Mouse (Mus musculus): Measurements from ENCODE around the gene Fam76a.
A peak's percentile ranks its signal among the peaks of the same experiment; 100 is the strongest.

The Fam76a gene

GRCm38 (mm10) chr4:132883561-132884063 is 38.7 kb downstream of the Fam76a start:
- no peak for DNase-seq

DNA sequence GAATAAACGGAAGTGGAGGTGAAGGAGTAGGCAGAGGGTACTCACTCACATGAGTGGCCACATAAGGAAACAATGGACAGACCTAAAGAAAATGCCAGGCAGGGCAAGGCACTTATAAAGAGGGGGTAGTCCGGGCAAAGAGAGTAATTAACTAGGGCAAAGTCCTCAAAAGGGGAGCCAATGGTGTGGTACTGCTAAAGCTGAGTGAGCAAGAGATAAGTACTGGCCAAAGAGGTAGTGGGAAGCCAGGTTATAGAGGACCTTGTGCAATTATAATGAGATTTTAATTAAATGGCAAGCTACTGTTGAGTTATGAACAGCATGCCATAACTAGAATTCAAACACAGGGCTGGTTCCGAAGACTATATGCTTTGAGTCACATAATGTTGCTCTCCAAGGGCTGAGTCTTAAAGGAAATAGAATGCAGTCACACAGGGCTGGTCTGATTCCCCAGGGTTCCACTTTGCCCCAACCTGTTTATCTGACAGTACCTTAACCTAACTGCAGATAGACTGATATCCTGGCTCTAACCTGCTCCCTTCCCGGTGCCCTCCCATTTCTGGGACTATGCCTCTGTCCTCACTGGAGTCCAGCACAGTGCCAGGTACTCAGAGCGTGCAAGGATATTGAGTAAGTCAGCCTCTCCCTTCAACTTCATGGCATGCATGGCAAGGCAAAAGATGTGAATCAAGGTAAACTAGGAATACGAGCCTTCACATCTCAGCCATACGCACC is 47.8 kb downstream of the Fam76a start:
- DNase-seq: no peak

DNA sequence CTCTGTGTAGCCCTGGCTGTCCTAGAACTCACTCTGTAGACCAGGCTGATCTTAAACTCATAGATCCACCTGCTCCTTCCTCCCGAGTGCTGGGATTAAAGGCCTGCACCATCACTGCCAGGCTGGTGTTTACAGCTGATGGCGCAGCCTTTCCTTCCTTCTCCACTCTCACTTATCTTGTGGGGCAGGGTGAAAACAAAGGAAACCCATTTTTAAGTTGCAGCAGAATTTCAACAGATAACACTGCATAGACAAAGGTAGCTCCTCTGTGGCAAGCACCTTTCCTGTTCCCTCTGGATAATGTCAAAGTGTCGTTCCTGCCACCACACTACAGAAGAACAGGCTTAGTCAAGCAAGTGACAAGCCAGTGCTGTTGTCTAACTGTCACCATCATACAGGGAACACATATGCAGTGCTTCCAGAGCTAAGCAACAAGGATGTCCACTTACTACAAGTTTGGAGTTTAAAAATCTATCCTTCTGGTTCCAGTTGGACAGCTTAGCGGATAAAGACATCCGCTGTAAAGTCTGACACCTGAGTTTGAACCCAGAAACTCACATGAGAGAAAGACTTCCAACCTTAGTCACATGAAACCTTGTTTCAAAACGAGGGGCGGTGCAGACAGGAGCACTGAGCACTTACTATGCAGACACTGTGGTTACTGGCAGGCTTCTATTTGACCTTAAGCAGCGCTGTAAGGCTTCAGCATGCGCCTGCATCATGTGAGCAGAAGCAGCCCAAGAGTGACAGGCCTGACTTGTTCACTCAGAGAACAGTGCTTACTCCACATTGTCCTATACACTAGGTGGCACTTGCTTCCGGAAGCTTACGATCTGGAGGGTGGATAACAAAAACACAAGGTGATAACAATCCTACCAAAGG is 48.6 kb downstream of the Fam76a start:
- DNase-seq: no peak

- no peak for DNase-seq
These were observed 51.2 kb downstream of the Fam76a start for GRCm38 (mm10) chr4:132871116-132871515.

- DNase-seq: no peak
These were observed 57.5 kb downstream of the Fam76a start for GRCm38 (mm10) chr4:132864856-132865255.

- DNase-seq: peak; percentile 27
These were observed 59.3 kb downstream of the Fam76a start for GRCm38 (mm10) chr4:132863012-132863411.

DNA sequence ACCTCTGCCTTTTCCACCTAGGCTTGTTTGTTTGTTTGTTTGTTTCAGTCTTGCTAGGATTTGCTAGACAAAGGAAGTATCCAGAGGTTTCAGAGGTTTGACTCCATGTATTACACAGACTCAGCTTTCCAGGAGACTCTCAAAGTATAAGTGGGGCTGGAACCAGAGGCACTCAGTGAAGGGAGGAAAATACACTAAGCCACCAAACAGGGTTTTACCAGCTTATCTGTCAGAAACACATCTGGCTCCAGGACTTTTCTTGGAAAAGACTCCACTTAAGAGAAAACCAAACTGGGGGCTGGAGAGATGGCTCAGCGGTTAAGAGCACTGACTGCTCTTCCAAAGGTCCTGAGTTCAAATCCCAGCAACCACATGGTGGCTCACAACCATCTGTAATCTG is 61.5 kb downstream of the Fam76a start:
- no peak for DNase-seq

Measured in lung, postnatal 10 days (tissue).